Mouse (Mus musculus) liver, embryonic 11.5 days (tissue): Measurements from ENCODE around the gene Por. TPM values are rescaled to one million over a fixed set of nuclear protein-coding genes. Genes with fewer than 3 reads are reported as not detected.

ENCODE experiments used
- ATAC-seq: fragments of 200-750 bp; cut with Nextera tagmentation; replicated peaks from 2 replicates; pipeline ENCODE4 v1.8.0; 2017; ENCODE audit warnings: moderate number of reproducible peaks, mild to moderate bottlenecking, moderate TSS enrichment, moderate library complexity; ENCODE audit not compliant: low FRiP score
- DNase-seq: peaks from one replicate; pipeline ENCODE4 v3.0.0-alpha.2; 2017; ENCODE audit warnings: low spot score
- H3K27ac ChIP-seq: fragments of 300-500 bp; sonication (generic); 2 replicates; pipeline ENCODE4 v1.5.1; 2014; ENCODE audit warnings: mild to moderate bottlenecking, low read depth, low read length, control low read depth
- H3K27me3 ChIP-seq: fragments of 300-500 bp; sonication (generic); replicated peaks from 2 replicates; pipeline ENCODE4 v1.6.1; 2014; ENCODE audit warnings: low read length, mixed read lengths; ENCODE audit not compliant: control insufficient read depth, insufficient read depth
- H3K36me3 ChIP-seq: fragments of 300-500 bp; sonication (generic); 2 replicates; pipeline ENCODE4 v1.6.1; 2014; ENCODE audit warnings: mild to moderate bottlenecking, low read length, moderate library complexity, mixed read lengths; ENCODE audit not compliant: control insufficient read depth, insufficient read depth
- H3K4me1 ChIP-seq: fragments of 300-500 bp; sonication (generic); replicated peaks from 2 replicates; pipeline ENCODE4 v1.6.1; 2014; ENCODE audit warnings: low read length, mixed read lengths; ENCODE audit not compliant: control insufficient read depth, insufficient read depth
- H3K4me2 ChIP-seq: fragments of 300-500 bp; sonication (generic); 2 replicates; pipeline ENCODE4 v1.6.1; 2014; ENCODE audit warnings: mild to moderate bottlenecking, control low read depth, moderate library complexity
- H3K4me3 ChIP-seq: fragments of 300-500 bp; sonication (generic); 2 replicates; pipeline ENCODE4 v1.5.1; 2014; ENCODE audit warnings: low read depth, low read length, control low read depth
- H3K9ac ChIP-seq: fragments of 300-500 bp; sonication (generic); 2 replicates; pipeline ENCODE4 v1.6.1; 2014; ENCODE audit warnings: low read depth, low read length, control low read depth
- H3K9me3 ChIP-seq: fragments of 300-500 bp; sonication (generic); 2 replicates; pipeline ENCODE4 v1.6.1; 2016; ENCODE audit warnings: low read length, inconsistent platforms, mixed read lengths; ENCODE audit not compliant: control insufficient read depth
- WGBS: fragments of 180-500 bp; shearing (Covaris S2); extraction: QIAGEN DNeasy Blood & Tissue Kit; methylation state at CpG from one replicate; pipeline ENCODE4 v1.1.7; 2014; 5-methylcytosine and 5-hydroxymethylcytosine counted together
- microRNA-seq: library from miRNA; unstranded; fragments of <30 nt; microRNA quantifications from one replicate; pipeline ENCODE4, GENCODE M21; 2017; ENCODE audit warnings: borderline number of aligned reads
- polyA plus RNA-seq: library from polyadenylated mRNA; unstranded; fragments of >200 nt; fragmentation: Nextera tagmentation; extraction: Ambion mirVana; gene quantifications from 2 replicates; pipeline ENCODE4 v1.2.1, GENCODE M21; 2014

The Por gene
- polyA plus RNA-seq, 1 experiment from 2014 or later = 48.1 TPM

DNA sequence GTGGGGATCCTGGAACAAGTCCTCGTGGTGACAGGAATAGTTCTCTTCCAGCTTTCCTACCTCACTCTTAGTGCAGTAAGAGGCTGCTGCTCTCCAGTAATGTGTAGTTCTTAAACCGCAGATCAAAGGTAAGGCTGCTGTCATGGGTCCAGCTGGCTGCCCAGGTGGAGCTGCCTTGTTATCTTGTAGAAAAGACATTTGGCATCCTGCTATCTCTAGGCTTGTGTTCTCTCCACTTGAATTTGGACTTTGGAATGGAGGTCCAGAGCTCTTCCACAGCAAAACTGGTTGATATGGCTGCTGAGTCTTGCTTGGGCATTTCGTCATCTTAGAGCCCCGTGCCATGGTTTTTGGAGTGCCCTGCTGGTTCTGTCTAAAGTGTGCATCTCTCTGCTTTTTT lies 113.1 kb downstream of the Por start:
- H3K4me1 ChIP-seq = peaks cover 14% of the 10 kb centered on the region
- DNase-seq = no peak
- no peak overlapping the region for H3K9ac ChIP-seq
- H3K4me2 ChIP-seq = no peak overlapping the region
- H3K36me3 ChIP-seq = peaks cover 51% of the 10 kb centered on the region
- no peaks in the 10 kb centered on the region for H3K9me3 ChIP-seq
- no peak for ATAC-seq
- no peak overlapping the region for H3K4me3 ChIP-seq
- H3K27ac ChIP-seq = no peak overlapping the region
- H3K27me3 ChIP-seq = no peaks in the 10 kb centered on the region
- WGBS = 86% methylated on average over 4 of the region's 4 CpGs

Small RNAs within 50 kb of the gene (microRNA-seq; reads per million reads assigned to microRNA genes)
- not detected for gene Mir7034

Other genes with a start within 250 kb of the Por start
- 16.3 and 17.5 TPM in 2 replicates for gene Hip1, start 124.9 kb upstream of the Por start, polyA plus RNA-seq
- not detected in 2 replicates for gene Ccl26, start 106.5 kb upstream of the Por start, polyA plus RNA-seq
- 7.9 and 8.5 TPM in 2 replicates for gene Ccl24, start 97.0 kb upstream of the Por start, polyA plus RNA-seq
- gene Rhbdd2, start 37.4 kb upstream of the Por start, polyA plus RNA-seq = 25.0 and 27.8 TPM in 2 replicates
- gene Tmem120a, start 74.4 kb downstream of the Por start, polyA plus RNA-seq = 23.2 and 23.7 TPM in 2 replicates
- 0.29 TPM in 1 of 2 replicates, not detected in the other for gene Styxl1, start 108.4 kb downstream of the Por start, polyA plus RNA-seq
- gene Mdh2, start 108.4 kb downstream of the Por start, polyA plus RNA-seq = 625 and 635 TPM in 2 replicates
- gene Srrm3, start 136.9 kb downstream of the Por start, polyA plus RNA-seq = 0.04 and 0.16 TPM in 2 replicates
- 11.8 and 22.1 TPM in 2 replicates for gene Hspb1, start 217.9 kb downstream of the Por start, polyA plus RNA-seq